Mouse (Mus musculus): ENCODE measurements around the gene Map2k1.

DNA sequence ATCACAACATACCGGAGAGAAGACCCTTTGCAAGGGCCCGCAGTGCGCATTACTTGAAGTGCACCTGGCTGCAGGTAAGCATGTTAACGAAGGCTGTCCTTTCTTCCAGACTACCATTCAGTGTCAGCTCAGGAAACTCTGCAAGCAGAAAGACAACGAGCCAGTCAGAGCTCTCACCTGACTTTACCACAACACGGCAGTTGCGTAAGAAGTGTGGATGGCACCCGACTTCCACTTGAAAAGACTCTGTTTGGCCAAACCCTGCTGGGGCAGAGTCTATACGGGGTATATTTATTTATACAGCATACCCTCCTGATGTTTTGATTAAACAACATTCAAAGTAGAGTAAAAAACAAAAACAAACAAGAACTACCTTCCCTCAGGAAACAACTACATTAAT is 113.6 kb downstream of the Map2k1 start:
- no peak for TF ChIP-seq CTCF (conservative IDR thresholded peaks at IDR 0.05; ENCODE audit: low read length)
- no peak for TF ChIP-seq POU5F1 (IDR thresholded peaks at IDR 0.05; ENCODE audit: borderline replicate concordance, low read length)

All from E14TG2a.4 (cell line).